Mouse (Mus musculus) spleen, adult 12 weeks (tissue): Measurements from ENCODE around the gene Dnm2.

ENCODE experiments used
- DNase-seq: peaks from one replicate; pipeline ENCODE4 v3.0.0; 2022; ENCODE audit warnings: low spot score

The Dnm2 gene

GRCm38 (mm10) chr9:21546789-21547074, 122.0 kb downstream of the Dnm2 start, which contains the start of gene Carm1:
Gene Carm1, plus strand, starts transcription at chr9:21546894.
- DNase-seq: no peak

GRCm38 (mm10) chr9:21547075-21547941, 122.6 kb downstream of the Dnm2 start:
- no peak for DNase-seq

GRCm38 (mm10) chr9:21551049-21551448, 126.3 kb downstream of the Dnm2 start:
- DNase-seq: no peak

GRCm38 (mm10) chr9:21553607-21554273, 129.0 kb downstream of the Dnm2 start:
- no peak for DNase-seq

- no peak for DNase-seq
Measured at GRCm38 (mm10) chr9:21555198-21555742, 130.6 kb downstream of the Dnm2 start.

GRCm38 (mm10) chr9:21556996-21557395, 132.3 kb downstream of the Dnm2 start:
- DNase-seq: no peak
